Mouse (Mus musculus) liver, adult (tissue): ENCODE measurements at regions not wholly inside any gene's neighbourhood (a gene's known extent, or its start where the extent isn't known, plus 50 kb on each side); places are given as distances from the start of the nearest gene placed in this dataset.

Experiments
- GATA4 ChIP-seq: IDR thresholded peaks from 2 replicates; pipeline ENCODE4 v1.6.1; 2014; ENCODE audit warnings: mild to moderate bottlenecking, low read length; ENCODE audit not compliant: insufficient replicate concordance

- TF ChIP-seq GATA4: no peak
Observed at GRCm38 (mm10) chr17:15253785-15254184, 122.9 kb downstream of the Dll1 start.

- no peak for TF ChIP-seq GATA4
Observed at GRCm38 (mm10) chr17:15253271-15253670, 123.4 kb downstream of the Dll1 start.

- TF ChIP-seq GATA4: no peak
Observed at GRCm38 (mm10) chr17:15252187-15252586, 124.5 kb downstream of the Dll1 start.

GRCm38 (mm10) chr17:15251641-15252040, 125.0 kb downstream of the Dll1 start:
- no peak for TF ChIP-seq GATA4

DNA sequence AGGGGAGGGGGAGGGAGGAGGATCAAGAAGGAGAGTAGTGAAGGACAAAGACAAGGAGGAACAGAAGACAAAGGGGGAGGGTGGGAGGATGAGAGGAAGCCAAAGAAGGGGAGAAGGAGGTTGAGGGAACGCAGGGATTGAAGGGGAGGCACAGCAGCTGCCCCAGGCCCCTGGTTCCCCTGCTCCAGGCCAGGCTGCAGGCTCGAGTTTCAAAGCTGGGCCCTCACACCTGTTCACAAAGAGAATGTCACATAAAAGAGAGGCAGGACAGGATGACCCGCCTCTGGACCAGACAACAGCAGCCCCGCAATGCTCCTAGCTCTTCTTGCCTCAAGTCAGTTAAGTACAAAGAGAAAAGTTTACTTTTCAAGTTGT, 128.3 kb downstream of the Dll1 start:
- no peak for TF ChIP-seq GATA4

DNA sequence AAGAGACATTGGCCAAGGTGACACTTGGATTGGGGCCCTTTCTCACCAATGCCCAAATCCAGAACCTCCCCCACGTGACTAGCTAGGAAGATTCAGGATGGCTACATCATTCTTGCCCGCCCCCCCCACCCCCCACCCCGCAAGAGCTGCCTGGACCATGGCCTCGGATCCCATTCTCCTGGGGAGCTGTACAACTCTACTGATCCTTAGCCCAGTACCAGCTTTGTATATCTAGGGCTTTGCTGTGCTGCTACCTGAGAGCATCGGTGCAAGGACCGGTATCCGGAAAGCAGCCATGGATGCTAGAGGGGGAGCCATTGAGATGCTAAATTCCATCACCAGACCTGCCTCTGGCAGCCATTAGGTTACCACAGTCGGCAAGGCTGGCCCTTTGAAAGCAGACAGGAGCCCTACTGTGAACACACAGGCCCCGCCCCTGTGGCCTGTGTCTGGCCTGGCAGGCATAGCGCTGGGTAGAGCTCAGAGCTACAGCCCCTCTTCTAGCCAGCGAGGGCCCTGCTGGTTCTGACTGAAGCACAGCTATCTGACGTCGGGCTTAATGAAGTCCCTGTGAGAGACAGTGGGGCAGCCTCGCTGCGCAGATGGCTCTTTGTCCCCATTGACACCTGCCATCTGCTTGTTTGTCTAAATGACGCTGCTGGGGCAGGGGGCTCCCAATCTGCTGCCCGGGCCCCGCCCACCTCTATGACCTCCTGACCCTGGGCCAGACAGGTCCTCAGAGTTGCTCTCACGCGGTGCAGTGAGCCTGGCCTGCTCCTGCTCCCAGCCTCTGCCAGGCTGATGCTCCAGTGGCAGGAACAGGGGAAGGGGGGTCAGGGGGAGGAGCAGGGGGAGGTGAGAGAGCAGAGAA, 128.9 kb downstream of the Dll1 start:
- no peak for TF ChIP-seq GATA4

GRCm38 (mm10) chr17:15242976-15243635, 133.6 kb downstream of the Dll1 start:
- TF ChIP-seq GATA4: no peak

DNA sequence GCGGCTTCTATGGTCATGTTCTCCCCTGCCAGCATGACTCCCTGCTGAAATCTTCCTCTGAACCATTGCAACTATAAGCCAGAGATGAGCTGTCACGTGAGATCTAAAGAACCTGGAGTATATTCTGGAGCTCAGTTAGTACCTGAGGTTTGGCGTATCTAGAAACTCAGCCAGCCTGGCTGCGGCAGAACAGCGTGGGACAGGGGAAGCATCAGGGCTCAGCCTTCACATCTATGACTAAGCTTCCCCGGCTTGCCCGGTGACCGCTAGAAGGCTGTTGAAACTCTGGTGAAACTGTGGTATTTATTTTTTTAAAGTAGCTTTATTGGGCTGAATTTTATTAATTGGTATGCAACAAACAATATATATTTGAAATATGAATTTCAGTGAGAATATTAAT, 134.3 kb downstream of the Dll1 start:
- TF ChIP-seq GATA4: no peak

GRCm38 (mm10) chr17:15241491-15241890, 135.2 kb downstream of the Dll1 start:
- TF ChIP-seq GATA4: no peak

DNA sequence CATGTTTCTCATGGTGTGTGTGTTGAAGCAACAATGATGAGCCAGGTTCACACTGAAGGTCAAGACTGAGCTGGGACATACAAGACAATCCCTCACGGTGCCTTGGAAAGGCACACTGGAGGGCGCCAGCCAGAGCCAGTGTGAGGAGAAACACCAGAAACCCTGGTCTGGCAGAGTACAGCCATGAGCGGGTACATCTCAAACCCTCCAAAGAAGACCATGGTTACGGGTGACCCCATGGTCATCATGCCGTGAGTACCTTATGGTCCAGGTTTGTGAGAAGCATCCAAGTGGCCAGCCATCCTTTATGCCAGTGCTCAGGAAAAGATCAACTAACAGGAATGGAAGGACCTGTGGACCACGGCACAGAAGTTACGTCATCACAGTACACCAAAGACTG, 136.7 kb downstream of the Dll1 start:
- no peak for TF ChIP-seq GATA4

- TF ChIP-seq GATA4: no peak
Observed at GRCm38 (mm10) chr17:15235041-15235440, 141.6 kb downstream of the Dll1 start.

- no peak for TF ChIP-seq GATA4
Observed at GRCm38 (mm10) chr17:15231175-15231574, 145.5 kb downstream of the Dll1 start.

DNA sequence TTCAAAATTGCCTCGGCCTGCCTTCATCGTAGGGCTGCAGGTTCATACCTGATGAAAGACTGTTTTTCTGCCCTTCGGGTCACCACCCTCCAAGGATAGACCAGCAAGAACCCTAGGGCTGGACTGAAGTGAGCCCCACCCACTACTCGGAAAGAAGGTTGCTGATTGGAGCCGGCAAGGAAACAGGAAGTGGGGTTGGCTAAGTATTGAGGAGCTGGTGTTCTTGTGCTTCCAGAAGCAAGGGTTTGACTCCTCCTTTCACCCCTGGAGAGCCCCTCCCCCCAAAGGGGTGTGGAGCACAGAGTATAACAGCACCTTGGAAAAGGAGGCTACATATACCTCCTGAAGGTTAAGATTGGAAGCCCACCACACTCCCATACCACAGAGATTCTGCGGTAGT, 147.5 kb downstream of the Dll1 start:
- TF ChIP-seq GATA4: no peak

- no peak for TF ChIP-seq GATA4
Observed at GRCm38 (mm10) chr17:15228077-15228476, 148.6 kb downstream of the Dll1 start.

DNA sequence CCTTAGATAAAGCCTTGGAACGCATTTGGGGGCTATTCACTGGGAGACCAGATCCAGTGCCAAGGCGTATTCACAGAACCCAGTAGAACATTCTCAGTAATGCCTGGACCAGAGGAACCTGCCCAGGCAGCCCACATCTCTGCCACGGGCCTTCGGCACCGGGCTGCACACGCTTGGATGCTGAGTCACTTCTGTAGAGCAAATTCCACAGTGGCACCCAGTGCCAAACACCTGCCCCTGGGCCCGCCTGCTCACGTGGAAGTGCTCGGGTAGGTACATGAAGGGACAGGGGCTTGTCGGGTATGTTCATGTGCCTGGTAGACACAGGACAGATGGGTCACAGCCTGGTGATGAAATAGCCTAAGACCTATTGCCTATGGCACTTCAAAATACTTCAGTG, 152.8 kb downstream of the Dll1 start:
- TF ChIP-seq GATA4: no peak

DNA sequence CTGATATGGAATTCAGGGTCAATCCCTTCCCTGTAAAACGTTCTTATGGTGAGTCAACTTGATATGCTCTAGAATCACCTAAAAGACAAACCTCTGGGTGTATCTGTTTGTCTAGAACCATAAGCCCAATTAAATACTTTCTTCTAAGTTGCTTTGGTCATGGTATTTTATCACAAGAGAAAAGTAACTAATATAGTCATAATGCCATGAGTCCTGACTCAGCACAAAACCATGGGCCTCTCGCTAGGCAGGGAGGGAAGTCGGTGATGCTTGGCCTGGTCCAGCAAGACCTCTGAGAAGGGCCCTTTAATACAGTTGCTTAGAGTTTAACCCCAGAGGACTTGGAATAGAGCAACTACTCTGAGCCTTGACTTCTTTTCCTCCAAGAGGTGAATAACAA, 153.7 kb downstream of the Dll1 start:
- no peak for TF ChIP-seq GATA4
